Mouse (Mus musculus): ENCODE measurements at regions not wholly inside any gene's neighbourhood (a gene's known extent, or its start where the extent isn't known, plus 50 kb on each side); places are given as distances from the start of the nearest gene placed in this dataset.

GRCm38 (mm10) chr7:117759506-117759905 is 356.5 kb downstream of the Rps15a start:
- no peak overlapping the region for H3K27ac ChIP-seq (ENCODE audit: low read depth, low read length)
- H3K9ac ChIP-seq (ENCODE audit: low read depth, low read length) = no peak overlapping the region
- no peaks in the 10 kb centered on the region for H3K27me3 ChIP-seq (ENCODE audit: control insufficient read depth, insufficient read depth, low read length)
- H3K36me3 ChIP-seq (ENCODE audit: control insufficient read depth, insufficient read depth, low read length) = no peaks in the 10 kb centered on the region
- H3K9me3 ChIP-seq (ENCODE audit: control insufficient read depth, low read length) = no peaks in the 10 kb centered on the region
- no peak overlapping the region for H3K4me2 ChIP-seq (replicated peaks; ENCODE audit: low read depth, low read length)
- no peaks in the 10 kb centered on the region for H3K4me1 ChIP-seq (ENCODE audit: control insufficient read depth, insufficient read depth, low read length)
- WGBS = 39% methylated on average over 1 of the region's 1 CpGs
- ATAC-seq (ENCODE audit: low FRiP score, low TSS enrichment) = no peak
- H3K4me3 ChIP-seq (ENCODE audit: low read length) = no peak overlapping the region

DNA sequence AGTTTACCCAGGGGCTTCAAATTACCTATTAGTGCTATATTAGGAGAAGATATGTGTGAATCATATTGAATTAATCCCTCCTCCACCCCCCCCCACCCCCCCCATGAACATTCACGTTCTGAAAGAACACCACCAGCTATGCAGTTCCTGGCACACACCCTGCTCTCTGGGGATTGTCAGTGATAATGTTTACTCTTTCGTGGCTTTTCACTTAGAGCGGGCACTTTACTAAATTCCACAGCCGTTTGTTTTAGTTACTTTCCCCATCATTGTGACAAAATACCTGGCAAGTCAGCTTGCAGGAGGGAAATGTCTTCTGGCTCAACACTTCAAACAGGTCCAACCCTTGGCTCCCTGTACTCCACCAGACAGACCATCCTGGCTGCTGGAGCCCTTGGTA is 359.0 kb downstream of the Rps15a start:
- Histone ChIP-seq H3K9me3 (ENCODE audit: control insufficient read depth, low read length) (no peaks in the 10 kb centered on the region), H3K36me3 (ENCODE audit: control insufficient read depth, insufficient read depth, low read length) (no peaks in the 10 kb centered on the region), H3K9ac (ENCODE audit: low read depth, low read length) (no peak overlapping the region), H3K4me1 (ENCODE audit: control insufficient read depth, insufficient read depth, low read length) (0 out of 2 replicates have a peak, but pooled peaks cover 4% of the 10 kb centered on the region), H3K27me3 (ENCODE audit: control insufficient read depth, insufficient read depth, low read length) (no peaks in the 10 kb centered on the region), H3K27ac (ENCODE audit: low read depth, low read length) (no peak overlapping the region), H3K4me2 (replicated peaks; ENCODE audit: low read depth, low read length) (no peak overlapping the region), H3K4me3 (ENCODE audit: low read length) (no peak overlapping the region)
- ATAC-seq (ENCODE audit: low FRiP score, low TSS enrichment) = no peak
- WGBS = 37% methylated on average over 4 of the region's 4 CpGs

GRCm38 (mm10) chr7:117755830-117756229 is 360.2 kb downstream of the Rps15a start:
- Histone ChIP-seq H3K4me1 (ENCODE audit: control insufficient read depth, insufficient read depth, low read length) (0 out of 2 replicates have a peak, but pooled peaks cover 4% of the 10 kb centered on the region), H3K4me3 (ENCODE audit: low read length) (no peak overlapping the region), H3K9me3 (ENCODE audit: control insufficient read depth, low read length) (no peaks in the 10 kb centered on the region), H3K4me2 (replicated peaks; ENCODE audit: low read depth, low read length) (no peak overlapping the region), H3K27me3 (ENCODE audit: control insufficient read depth, insufficient read depth, low read length) (no peaks in the 10 kb centered on the region), H3K9ac (ENCODE audit: low read depth, low read length) (no peak overlapping the region), H3K36me3 (ENCODE audit: control insufficient read depth, insufficient read depth, low read length) (no peaks in the 10 kb centered on the region), H3K27ac (ENCODE audit: low read depth, low read length) (no peak overlapping the region)
- 76% methylated on average over 5 of the region's 5 CpGs for WGBS
- ATAC-seq (ENCODE audit: low FRiP score, low TSS enrichment) = no peak

DNA sequence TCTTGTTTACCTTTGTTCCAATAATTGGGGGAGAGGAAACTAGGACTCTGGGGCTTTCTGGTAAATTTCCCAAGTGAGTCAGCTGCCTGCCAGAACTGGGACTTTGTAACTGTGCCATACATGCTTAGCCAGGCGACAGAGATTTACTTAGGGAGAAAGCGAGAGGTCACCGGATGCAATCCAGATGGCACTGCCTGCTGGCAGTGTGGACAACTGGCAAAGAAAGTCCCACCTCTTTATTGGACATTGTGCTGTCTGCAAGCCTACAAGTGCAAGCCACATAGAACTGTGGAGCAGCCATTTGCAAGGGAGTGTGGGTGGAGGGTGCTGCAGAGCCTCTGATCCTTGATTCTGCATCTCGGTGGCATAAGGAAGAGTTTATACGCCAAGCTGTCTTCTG is 362.7 kb downstream of the Rps15a start:
- no peak overlapping the region for H3K27ac ChIP-seq (ENCODE audit: low read depth, low read length)
- H3K4me2 ChIP-seq (replicated peaks; ENCODE audit: low read depth, low read length) = no peak overlapping the region
- 70% methylated on average over 5 of the region's 5 CpGs for WGBS
- no peaks in the 10 kb centered on the region for H3K36me3 ChIP-seq (ENCODE audit: control insufficient read depth, insufficient read depth, low read length)
- H3K4me1 ChIP-seq (ENCODE audit: control insufficient read depth, insufficient read depth, low read length) = 0 out of 2 replicates have a peak, but pooled peaks cover 4% of the 10 kb centered on the region
- H3K27me3 ChIP-seq (ENCODE audit: control insufficient read depth, insufficient read depth, low read length) = no peaks in the 10 kb centered on the region
- H3K4me3 ChIP-seq (ENCODE audit: low read length) = no peak overlapping the region
- ATAC-seq (ENCODE audit: low FRiP score, low TSS enrichment) = no peak
- no peaks in the 10 kb centered on the region for H3K9me3 ChIP-seq (ENCODE audit: control insufficient read depth, low read length)
- H3K9ac ChIP-seq (ENCODE audit: low read depth, low read length) = no peak overlapping the region

DNA sequence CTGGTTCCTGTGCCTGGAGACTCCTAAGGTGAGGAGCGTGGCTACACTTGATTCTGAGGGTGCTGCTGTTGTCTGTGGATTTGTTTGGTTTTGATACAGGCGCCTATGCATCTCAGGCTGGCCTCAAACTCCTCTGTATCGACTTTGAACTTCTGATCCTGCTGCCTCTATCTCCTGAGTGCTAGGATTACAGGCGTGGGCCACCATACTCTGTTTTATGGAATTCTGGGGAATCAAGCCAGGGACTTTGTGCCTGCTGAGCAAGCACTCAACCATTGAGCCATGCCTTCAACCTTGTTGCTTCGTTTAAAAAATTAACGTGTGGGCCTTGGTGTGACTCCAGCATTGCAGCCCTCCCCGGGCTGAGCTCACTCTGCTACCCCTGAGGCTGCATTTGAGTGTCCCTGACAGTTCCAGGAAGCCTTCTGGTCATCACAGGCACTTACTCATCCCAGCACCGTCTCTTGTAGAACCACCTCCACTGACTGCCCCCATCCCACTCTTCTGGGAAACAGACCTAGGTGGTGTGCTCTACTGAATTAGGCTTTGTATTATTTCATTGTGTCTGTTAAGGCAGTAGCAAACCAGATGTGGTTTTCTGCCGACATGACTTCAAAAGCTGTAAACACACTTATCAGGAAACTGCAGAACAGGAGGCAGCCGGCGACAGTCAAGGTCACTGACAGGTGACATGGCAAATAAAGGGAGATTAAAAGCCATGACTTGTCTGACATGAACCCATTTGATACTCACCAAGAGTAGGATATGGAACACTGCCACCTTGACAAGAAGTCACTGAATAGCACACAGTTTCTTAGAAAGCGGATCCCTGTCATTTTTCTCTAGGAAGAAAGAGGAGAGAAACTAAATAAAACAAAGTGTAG is 363.4 kb downstream of the Rps15a start:
- Histone ChIP-seq H3K27ac (ENCODE audit: low read depth, low read length) (no peak overlapping the region), H3K9ac (ENCODE audit: low read depth, low read length) (no peak overlapping the region), H3K36me3 (ENCODE audit: control insufficient read depth, insufficient read depth, low read length) (no peaks in the 10 kb centered on the region), H3K4me2 (replicated peaks; ENCODE audit: low read depth, low read length) (no peak overlapping the region), H3K4me1 (ENCODE audit: control insufficient read depth, insufficient read depth, low read length) (0 out of 2 replicates have a peak, but pooled peaks cover 4% of the 10 kb centered on the region), H3K4me3 (ENCODE audit: low read length) (no peak overlapping the region), H3K9me3 (ENCODE audit: control insufficient read depth, low read length) (no peaks in the 10 kb centered on the region), H3K27me3 (ENCODE audit: control insufficient read depth, insufficient read depth, low read length) (no peaks in the 10 kb centered on the region)
- WGBS = 45% methylated on average over 12 of the region's 12 CpGs
- ATAC-seq (ENCODE audit: low FRiP score, low TSS enrichment) = no peak

DNA sequence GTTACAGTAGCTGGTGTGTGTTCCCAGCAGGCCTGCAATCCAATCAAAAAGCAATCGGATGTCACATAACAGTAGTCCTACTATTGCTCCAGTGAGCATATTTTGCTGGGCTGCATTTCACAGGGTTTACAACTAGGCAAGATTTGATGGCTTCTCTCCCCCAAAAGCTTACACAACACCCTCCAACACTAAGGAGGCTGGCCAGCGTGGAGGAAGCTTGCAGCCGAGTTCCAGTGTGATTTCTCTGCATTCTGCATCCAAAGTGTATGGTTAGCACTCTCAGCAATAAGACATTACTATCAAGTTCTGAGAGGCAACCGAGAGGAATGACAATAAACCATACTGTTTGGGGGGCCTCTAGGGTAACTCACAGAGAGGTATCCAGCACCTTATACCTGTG is 367.2 kb downstream of the Xylt1 start:
- Histone ChIP-seq H3K4me1 (ENCODE audit: control insufficient read depth, insufficient read depth, low read length) (no peaks in the 10 kb centered on the region), H3K4me3 (ENCODE audit: low read length) (no peak overlapping the region), H3K4me2 (replicated peaks; ENCODE audit: low read depth, low read length) (no peak overlapping the region), H3K36me3 (ENCODE audit: control insufficient read depth, insufficient read depth, low read length) (no peaks in the 10 kb centered on the region), H3K9me3 (ENCODE audit: control insufficient read depth, low read length) (no peaks in the 10 kb centered on the region), H3K9ac (ENCODE audit: low read depth, low read length) (no peak overlapping the region), H3K27me3 (ENCODE audit: control insufficient read depth, insufficient read depth, low read length) (no peaks in the 10 kb centered on the region), H3K27ac (ENCODE audit: low read depth, low read length) (no peak overlapping the region)
- no peak for ATAC-seq (ENCODE audit: low FRiP score, low TSS enrichment)
- 74% methylated on average over 4 of the region's 4 CpGs for WGBS

- no peaks in the 10 kb centered on the region for H3K36me3 ChIP-seq (ENCODE audit: control insufficient read depth, insufficient read depth, low read length)
- no peaks in the 10 kb centered on the region for H3K27me3 ChIP-seq (ENCODE audit: control insufficient read depth, insufficient read depth, low read length)
- no peaks in the 10 kb centered on the region for H3K9me3 ChIP-seq (ENCODE audit: control insufficient read depth, low read length)
- no peaks in the 10 kb centered on the region for H3K4me1 ChIP-seq (ENCODE audit: control insufficient read depth, insufficient read depth, low read length)
- no peak for ATAC-seq (ENCODE audit: low FRiP score, low TSS enrichment)
- no peak overlapping the region for H3K4me3 ChIP-seq (ENCODE audit: low read length)
- 95% methylated on average over 4 of the region's 4 CpGs for WGBS
- H3K9ac ChIP-seq (ENCODE audit: low read depth, low read length) = no peak overlapping the region
- H3K27ac ChIP-seq (ENCODE audit: low read depth, low read length) = no peak overlapping the region
- H3K4me2 ChIP-seq (replicated peaks; ENCODE audit: low read depth, low read length) = no peak overlapping the region
Measured at GRCm38 (mm10) chr7:117746393-117746792, 365.6 kb downstream of the Xylt1 start.

DNA sequence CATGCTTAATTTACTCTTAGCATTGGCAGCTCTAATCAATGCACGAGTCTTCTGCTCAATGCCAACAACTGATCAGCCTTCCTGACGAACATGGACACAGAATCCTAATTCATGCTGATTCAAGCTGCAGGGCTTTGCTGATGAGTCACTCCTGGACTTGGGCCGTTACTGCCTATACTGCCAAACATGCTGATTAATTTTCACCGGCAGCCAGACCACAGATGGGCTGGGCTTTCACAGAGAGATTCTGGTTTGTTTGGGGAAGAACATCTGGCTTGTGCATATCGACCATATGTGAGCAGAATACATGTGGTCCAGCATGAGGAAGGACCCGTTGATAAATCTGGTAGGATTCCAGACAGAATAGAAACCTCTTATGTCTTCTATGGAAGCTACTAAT is 358.9 kb downstream of the Xylt1 start:
- no peaks in the 10 kb centered on the region for H3K4me1 ChIP-seq (ENCODE audit: control insufficient read depth, insufficient read depth, low read length)
- H3K36me3 ChIP-seq (ENCODE audit: control insufficient read depth, insufficient read depth, low read length) = no peaks in the 10 kb centered on the region
- H3K9me3 ChIP-seq (ENCODE audit: control insufficient read depth, low read length) = no peaks in the 10 kb centered on the region
- no peak overlapping the region for H3K4me3 ChIP-seq (ENCODE audit: low read length)
- no peaks in the 10 kb centered on the region for H3K27me3 ChIP-seq (ENCODE audit: control insufficient read depth, insufficient read depth, low read length)
- H3K27ac ChIP-seq (ENCODE audit: low read depth, low read length) = no peak overlapping the region
- H3K9ac ChIP-seq (ENCODE audit: low read depth, low read length) = no peak overlapping the region
- H3K4me2 ChIP-seq (replicated peaks; ENCODE audit: low read depth, low read length) = no peak overlapping the region
- no peak for ATAC-seq (ENCODE audit: low FRiP score, low TSS enrichment)
- 70% methylated on average over 6 of the region's 6 CpGs for WGBS

DNA sequence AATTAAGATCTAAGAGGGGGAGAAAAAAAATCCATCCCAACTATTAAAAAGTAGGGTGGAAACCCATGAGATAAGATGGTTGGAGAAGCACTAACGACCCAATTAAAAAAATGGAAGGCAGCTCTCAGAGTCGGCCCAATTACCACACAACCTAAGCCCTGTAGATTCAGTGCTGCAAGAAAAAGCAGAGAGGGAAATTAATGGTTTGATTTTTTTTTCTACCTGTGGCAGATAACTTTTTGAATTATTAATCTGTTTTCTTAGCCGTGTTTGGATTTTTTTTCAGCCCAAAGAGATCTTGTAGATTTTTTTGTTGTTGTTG is 354.9 kb downstream of the Xylt1 start:
- no peak overlapping the region for H3K9ac ChIP-seq (ENCODE audit: low read depth, low read length)
- WGBS = 83% methylated on average over 3 of the region's 3 CpGs
- no peaks in the 10 kb centered on the region for H3K9me3 ChIP-seq (ENCODE audit: control insufficient read depth, low read length)
- H3K27me3 ChIP-seq (ENCODE audit: control insufficient read depth, insufficient read depth, low read length) = no peaks in the 10 kb centered on the region
- H3K27ac ChIP-seq (ENCODE audit: low read depth, low read length) = no peak overlapping the region
- no peaks in the 10 kb centered on the region for H3K4me1 ChIP-seq (ENCODE audit: control insufficient read depth, insufficient read depth, low read length)
- ATAC-seq (ENCODE audit: low FRiP score, low TSS enrichment) = no peak
- H3K4me2 ChIP-seq (replicated peaks; ENCODE audit: low read depth, low read length) = no peak overlapping the region
- no peak overlapping the region for H3K4me3 ChIP-seq (ENCODE audit: low read length)
- no peaks in the 10 kb centered on the region for H3K36me3 ChIP-seq (ENCODE audit: control insufficient read depth, insufficient read depth, low read length)

All from kidney, embryonic 14.5 days (tissue).